Mouse (Mus musculus) kidney, postnatal 25 days (tissue): ENCODE results near the gene Cbfb.
A peak's percentile ranks its signal among the peaks of the same experiment; 100 is the strongest.
"Not testable (repeated sequence)": the region's sequence is repeated elsewhere in the genome, so short reads cannot be mapped to it uniquely, and the experiment has no call there.

Experiments
- DNase-seq, 2 experiments: peaks; one replicate each; pipeline ENCODE4 v3.0.0; 2021; ENCODE audit warnings: mixed read lengths in 2 of 2

Cbfb gene

DNA sequence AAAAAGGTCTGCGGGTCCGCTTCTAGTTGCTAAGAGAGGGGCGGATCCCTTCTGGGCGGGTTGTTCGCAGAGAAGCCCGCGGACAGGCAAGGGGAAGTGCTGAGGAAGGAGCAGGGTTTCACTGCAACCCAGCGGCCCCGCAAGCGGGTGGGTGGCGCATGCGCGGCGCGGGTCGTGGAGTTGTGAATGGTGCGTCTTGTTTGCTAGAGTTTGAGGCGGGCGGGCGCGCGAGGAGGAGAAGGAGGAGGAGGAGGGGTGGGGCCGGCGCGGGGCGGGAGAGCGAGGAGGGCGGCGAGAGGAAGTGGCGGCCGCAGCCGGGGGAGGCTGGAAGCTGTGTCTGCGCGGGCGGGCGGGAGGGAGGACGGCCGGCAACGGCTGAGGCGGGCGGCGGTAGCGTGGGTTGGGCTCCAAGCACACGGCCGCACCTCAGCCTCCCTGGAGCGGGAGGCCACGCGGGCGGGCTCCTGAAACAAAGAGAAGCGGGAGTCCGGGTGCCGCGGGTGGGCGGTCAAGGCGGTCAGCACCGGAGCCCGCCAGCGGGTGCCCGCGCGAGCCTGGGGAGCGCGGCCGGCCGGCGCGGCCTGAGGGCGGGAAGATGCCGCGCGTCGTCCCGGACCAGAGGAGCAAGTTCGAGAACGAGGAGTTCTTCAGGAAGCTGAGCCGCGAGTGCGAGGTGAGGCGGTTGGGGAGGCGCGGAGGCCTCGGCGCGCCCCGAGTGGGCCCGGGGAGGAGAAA lies at the start of gene Cbfb:
Gene Cbfb (plus strand): TSS at position 294 of the 735 bp plus-strand sequence.
- DNase-seq, result peak; percentile 97 to 99

GRCm38 (mm10) chr8:105129864-105130263 lies 40.6 kb upstream of the Cbfb start:
- no peak for DNase-seq

DNA sequence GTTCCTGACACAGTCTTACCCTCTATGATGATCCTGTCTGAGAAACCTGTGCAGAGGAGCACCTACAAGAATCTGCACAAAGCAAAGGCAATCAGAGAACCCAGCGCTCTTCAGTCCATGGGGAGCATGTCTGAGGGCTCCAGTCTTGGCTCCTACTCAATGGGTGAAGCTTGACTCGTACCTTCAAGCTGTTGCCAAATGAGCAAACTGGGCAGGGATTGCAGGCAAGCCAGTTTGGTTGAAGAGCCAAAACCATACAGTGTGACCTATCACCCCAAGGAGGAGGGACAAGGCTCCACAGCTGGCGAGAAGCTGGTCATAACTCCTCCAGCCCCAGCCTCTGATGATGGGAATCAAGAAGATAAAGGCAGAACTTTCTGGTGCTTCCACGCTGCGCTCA lies 39.0 kb upstream of the Cbfb start, which contains the start of gene Ces4a:
Gene Ces4a (plus strand): TSS at position 292 of the 400 bp plus-strand sequence.
- DNase-seq, result no peak

DNA sequence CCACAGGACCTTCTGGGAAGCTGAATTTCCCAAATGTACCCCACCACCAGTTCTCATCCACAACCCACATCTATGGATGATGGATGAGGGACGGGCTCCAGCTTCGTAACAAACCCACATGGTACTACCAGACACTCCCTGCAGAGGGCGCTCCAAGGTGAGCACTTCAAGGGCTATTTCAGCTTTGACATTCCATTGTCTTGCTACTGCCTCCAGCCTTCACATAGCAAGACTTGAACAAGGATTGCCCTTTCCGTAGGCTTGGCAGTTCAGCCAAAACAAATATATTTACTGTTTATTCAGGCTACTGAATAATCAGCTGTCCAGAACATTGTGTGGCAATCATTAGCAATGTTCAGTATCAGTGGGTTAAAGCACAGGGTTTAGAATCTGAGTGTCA lies 32.1 kb upstream of the Cbfb start:
- DNase-seq, result peak; percentile 76 to 90

- no peak for DNase-seq
Measured at GRCm38 (mm10) chr8:105142395-105142794, 28.1 kb upstream of the Cbfb start.

GRCm38 (mm10) chr8:105151654-105152053 lies 18.8 kb upstream of the Cbfb start:
- no peak for DNase-seq

DNA sequence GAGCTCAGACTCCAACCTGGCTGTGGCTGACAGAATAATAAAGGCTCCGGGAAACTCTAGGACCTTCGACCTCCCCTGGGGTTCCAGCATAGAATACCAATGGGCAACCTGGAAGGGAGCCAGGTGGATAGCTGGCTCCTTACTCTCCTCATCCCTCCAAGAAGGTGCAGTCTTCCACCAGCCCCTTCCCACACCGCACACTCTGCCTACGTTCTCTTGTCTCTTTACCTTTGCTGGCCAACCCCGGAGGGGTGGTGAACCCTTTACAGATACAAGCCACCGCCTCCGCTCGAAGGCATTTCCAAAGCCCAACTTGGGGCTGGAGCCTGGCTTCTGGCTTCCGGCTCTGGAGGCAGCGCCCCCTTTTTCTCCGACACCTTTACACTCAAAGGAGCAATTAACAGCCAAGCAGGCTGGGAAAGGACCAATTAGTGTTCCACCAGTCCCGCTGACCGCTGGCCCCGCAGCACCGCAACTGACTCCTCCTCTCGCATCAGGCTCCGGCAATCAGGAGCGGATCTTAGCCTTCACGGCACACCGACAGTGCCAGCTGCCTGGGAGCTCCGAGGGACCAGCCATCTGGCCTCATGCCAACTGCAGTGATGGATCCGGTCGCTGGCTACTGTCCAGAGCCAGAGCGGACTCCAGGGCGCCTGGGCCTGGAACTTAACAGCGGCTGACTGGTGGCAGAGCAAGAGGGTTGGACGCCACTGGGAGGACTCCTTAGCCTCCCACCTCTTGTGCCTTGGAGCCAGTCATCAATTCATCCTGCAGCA lies 17.7 kb upstream of the Cbfb start:
- DNase-seq, result peak; percentile 92 to 94

GRCm38 (mm10) chr8:105154316-105154715 lies 16.2 kb upstream of the Cbfb start:
- no peak for DNase-seq

DNA sequence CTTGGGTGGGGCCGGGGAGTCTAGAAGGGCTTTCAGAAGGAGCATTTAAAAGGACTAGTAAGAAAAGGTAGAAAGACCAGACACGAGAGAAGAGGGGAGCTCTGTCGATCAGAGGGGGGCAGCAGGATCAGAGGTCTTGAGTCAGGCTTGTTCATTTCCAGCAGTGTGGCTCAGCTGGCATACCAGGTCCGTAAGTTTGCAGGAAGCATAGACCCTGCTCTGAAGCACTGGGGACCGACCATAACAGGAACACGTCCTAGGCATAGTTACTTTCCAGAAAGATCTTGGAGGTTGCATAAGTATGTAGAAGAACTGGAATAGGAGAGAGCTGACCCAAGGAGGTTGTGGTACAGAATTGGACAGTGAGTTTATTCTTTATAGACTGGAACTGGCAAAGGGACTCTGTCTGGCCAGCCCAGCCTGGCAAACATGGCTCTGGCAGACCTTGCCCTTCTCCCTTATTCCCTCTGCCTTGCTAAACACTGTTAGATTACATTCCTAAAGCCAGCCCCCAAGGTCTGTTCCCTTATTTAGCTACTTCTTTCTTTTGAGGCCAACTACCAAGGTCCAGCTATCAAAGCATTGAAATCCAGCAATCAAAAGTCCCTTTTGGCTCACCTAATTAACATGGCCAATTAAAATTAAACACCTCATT lies 15.3 kb upstream of the Cbfb start:
- no peak for DNase-seq

DNA sequence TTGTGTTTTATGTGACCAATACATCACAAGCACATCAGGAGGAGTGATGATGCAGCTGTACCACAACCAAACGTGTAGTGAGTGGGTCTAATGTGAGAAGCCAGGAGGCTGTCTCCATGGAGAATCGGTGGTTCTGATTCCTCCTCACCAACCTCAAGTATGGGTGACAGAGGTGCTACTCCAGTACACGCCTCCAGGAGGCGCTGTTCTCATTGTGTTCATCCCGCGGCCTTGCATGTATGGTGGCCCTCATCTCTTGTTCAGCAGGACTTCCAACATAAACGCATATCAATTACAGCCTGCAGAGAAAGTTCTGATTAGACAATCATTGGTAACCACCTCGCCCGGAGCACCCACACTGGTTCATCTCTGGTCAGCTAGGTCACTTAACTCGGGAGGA lies 12.9 kb upstream of the Cbfb start:
- DNase-seq, result peak in 1 of 2 experiments; percentile 45

GRCm38 (mm10) chr8:105158084-105158483 lies 12.4 kb upstream of the Cbfb start:
- no peak for DNase-seq

DNA sequence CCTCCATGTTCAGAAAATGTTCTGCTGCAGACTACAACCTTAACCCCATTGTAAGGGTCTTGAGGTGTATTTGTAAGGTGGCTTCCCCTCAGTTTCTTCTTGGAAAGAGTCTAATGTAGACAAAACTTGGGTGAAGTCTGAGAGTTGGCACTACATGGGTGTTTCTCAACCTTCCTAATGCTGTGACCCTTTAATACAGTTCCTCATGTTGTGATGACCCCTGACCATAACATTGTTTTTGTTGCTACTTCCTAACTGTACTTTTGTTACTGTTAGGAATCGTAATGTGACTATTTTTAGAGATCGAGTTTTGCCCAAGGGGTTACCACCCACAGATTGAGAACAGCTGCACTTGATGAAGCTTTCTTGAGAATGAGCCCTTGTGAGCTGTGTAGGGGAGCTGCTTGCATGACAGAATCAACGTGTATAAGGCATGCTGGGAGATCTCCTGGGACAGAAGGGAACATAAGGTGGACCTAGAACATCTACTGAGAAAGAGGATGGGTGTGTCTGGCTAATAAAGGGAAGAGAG lies 9.3 kb upstream of the Cbfb start:
- DNase-seq, result no peak

GRCm38 (mm10) chr8:105164272-105164902 lies 6.1 kb upstream of the Cbfb start:
- no peak for DNase-seq

- DNase-seq, result no peak
Measured at GRCm38 (mm10) chr8:105165191-105165590, 5.3 kb upstream of the Cbfb start.

- no peak for DNase-seq
Measured at GRCm38 (mm10) chr8:105167116-105167515, 3.4 kb upstream of the Cbfb start.

GRCm38 (mm10) chr8:105169582-105169981 lies 892 bp upstream of the Cbfb start:
- DNase-seq, result no peak

GRCm38 (mm10) chr8:105170041-105170380 lies 463 bp upstream of the Cbfb start:
- no peak for DNase-seq

DNA sequence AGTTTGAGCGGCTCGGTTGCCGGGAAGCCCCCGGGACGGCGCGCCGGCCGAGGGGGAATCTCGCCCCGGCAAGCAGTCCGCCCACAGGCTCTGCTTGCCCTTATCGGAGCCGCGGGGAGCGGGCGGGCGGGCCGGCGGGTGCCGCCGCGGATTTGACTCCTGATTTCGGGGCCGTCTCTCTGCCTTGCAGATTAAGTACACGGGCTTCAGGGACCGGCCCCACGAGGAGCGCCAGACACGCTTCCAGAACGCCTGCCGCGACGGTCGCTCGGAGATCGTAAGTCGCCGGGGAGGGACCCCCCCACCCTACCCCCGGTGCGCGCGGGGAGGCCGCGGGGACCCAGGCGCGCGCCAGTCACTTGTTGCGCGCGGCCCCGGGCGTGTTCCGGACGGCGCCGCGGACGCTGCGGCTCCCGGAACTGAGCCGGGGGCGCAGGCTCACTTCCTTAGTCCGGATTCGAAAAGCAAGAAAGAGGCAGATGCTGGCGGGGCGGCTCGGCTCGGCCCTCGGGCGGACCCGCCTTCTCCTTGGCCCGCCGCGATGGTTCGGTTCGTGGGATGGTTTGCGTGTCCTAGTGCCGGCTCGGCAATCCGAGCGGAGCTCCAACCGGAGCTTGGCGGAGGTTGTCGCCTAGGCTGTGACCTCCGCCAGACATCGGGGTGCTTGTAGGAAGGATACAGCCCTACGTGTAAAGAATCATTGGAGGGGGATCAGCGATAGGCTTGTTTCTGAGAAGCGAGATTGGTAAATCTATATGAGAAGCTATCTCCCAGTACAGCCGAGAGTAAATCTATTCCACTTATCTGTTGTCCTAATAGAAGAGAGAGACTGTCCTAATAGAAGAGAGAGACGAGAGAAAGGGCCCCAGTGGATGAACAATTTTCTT lies 885 bp downstream of the Cbfb start:
- peak; percentile 65 to 83 for DNase-seq

DNA sequence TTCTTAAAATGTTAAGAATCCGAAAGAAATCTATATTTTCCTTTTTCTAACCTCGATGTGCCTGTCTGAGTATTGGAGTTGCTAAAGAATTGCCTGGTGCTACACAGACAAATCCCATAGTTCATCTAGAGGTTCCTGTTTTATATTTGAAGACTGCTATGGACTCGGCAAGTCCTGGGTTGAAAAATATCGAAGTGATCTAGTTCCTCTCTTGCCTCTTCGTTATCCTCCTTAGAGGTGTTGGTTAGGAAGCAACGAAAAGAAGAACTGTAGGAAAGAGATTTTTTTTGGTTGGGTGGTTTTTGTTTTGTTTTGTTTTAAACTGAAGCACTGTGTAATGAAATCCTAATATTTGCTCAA lies 1.5 kb downstream of the Cbfb start:
- no peak for DNase-seq

DNA sequence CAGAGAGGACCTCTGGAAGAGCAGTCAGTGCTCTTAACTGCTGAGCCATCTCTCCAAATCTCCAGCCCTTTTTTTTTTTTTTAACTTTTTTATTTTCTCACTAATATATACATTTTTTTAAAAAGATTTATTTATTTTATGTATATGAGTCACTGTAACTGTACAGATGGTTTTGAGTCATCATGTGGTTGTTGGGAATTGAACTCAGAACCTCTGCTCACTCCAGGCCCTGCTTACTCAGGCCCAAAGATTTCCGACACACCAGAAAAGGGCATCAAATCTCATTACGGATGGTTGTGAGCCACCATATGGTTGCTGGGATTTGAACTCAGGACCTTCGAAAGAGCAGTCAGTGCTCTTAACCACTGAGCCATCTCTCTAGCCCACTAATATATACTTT lies 4.8 kb downstream of the Cbfb start:
- DNase-seq, result not testable (repeated sequence)

DNA sequence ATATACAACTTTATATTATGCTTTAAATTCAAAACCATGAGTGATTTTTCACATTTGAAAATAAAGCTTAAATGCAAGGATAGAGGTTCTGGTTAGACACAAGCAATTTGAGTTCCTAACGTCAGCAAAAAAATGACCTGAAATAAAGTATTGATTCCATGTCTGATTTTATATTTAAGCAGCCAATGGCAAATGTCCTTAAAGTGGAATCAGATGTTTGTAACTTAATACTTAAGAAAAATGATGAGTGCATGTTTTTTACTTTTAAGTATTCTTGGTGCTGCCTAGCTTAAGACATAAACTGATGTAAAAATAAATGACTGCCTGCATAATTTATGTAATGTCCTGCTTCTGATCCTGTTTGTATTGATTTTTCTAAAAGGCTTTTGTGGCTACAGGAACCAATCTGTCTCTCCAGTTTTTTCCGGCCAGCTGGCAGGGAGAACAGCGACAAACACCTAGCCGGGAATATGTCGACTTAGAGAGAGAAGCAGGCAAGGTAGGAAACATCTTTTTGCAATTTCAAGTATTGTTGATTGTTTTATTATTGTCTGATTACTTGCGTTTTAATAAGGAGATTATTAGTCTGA lies 7.8 kb downstream of the Cbfb start:
- no peak for DNase-seq

DNA sequence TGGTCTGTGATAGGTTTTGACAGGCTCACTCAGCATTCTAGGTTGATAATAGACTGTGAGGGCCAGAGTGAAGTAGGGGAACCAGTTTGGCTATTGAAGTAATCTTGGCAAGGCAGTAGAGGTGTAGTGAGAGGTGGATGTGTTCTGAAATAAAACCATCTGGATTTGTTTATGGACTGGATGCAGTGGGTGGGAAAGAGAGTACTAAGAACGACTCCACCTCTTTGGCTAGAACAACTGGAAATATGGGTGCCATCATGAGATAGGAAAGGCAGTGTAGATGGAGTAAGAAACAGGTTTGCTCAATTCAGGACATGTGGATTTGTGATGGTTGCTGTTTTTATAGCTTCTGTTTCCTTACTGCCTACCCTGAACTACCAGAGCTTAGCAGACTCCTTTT lies 11.7 kb downstream of the Cbfb start:
- DNase-seq, result no peak
